Comparison of ENCODE assay signal across 32 mouse cellular contexts in the genomic region with DNA sequence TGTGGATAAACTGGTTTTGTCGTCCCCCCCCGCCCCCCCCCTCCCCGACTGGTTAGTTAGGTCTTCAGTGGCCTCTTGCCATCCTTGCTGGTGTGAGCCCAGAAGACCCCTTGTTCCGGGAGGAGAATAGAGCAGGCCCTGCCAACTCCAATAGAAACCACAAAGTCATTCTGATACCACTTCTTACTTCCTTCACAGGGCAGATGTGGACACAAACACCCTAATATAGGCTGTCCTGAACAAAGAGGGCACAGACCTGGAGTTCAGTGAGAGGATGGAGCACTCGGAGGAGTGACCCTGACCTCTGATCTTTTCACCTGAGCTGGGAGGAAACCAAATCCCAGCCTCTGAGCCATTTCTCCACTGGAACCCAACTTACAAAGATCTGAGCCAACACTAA. TPM values are rescaled to one million over a fixed set of nuclear protein-coding genes. Genes with fewer than 3 reads are reported as not detected.
DNase-seq lines count a peak whose midpoint lies in the region; ATAC-seq lines count a peak whose summit lies in the region.
"Had no signal": no experiment of that assay in that cellular context is flagged by ENCODE, and none has a peak within 500 bp of the region (broad histone marks: within the 10 kb centered on the region; RNA-seq: fewer than 3 reads in every experiment).

No protein-coding gene starts in this region.

- no peaks in the 10 kb centered on the region for H3K9me3 ChIP-seq in neural tube, embryonic 12.5 days
- no peaks in the 10 kb centered on the region for H3K9me3 ChIP-seq in embryonic facial prominence, embryonic 10.5 days
- H3K9me3 ChIP-seq in megakaryocyte, embryonic 14.5 days, result no peaks in the 10 kb centered on the region
- H3K9me3 ChIP-seq: embryonic facial prominence, embryonic 12.5 days; embryonic facial prominence, embryonic 15.5 days; forebrain, embryonic 12.5 days; forebrain, embryonic 15.5 days; hindbrain, embryonic 12.5 days had no signal

- H3K27ac ChIP-seq in neural tube, embryonic 12.5 days, result no peak overlapping the region
- 0 out of 2 replicates have a peak overlapping the region, but pooled peaks have one; percentile 6 for H3K27ac ChIP-seq in embryonic facial prominence, embryonic 10.5 days (replicated peaks)
- H3K27ac ChIP-seq: embryonic facial prominence, embryonic 12.5 days; embryonic facial prominence, embryonic 15.5 days; forebrain, embryonic 12.5 days; forebrain, embryonic 15.5 days; hindbrain, embryonic 12.5 days had no signal

- H3K27me3 ChIP-seq in neural tube, embryonic 12.5 days (replicated peaks), result no peaks in the 10 kb centered on the region
- no peaks in the 10 kb centered on the region for H3K27me3 ChIP-seq in embryonic facial prominence, embryonic 10.5 days (replicated peaks; ENCODE audit: low read depth, poor library complexity, severe bottlenecking)
- H3K27me3 ChIP-seq in megakaryocyte, embryonic 14.5 days (replicated peaks), result no peaks in the 10 kb centered on the region
- H3K27me3 ChIP-seq: embryonic facial prominence, embryonic 12.5 days; embryonic facial prominence, embryonic 15.5 days; forebrain, embryonic 12.5 days; forebrain, embryonic 15.5 days; hindbrain, embryonic 12.5 days had no signal

- intact Hi-C loops in gastrocnemius, postnatal 14 days (cut with DNase I; ENCODE audit: low total_unique reads), result no loop called here

- H3K4me2 ChIP-seq in neural tube, embryonic 12.5 days (replicated peaks), result no peak overlapping the region
- H3K4me2 ChIP-seq: embryonic facial prominence, embryonic 12.5 days; embryonic facial prominence, embryonic 15.5 days; forebrain, embryonic 12.5 days; forebrain, embryonic 15.5 days; heart, embryonic 11.5 days; hindbrain, embryonic 12.5 days had no signal

- no peak overlapping the region for H3K4me3 ChIP-seq in neural tube, embryonic 12.5 days
- no peak overlapping the region for H3K4me3 ChIP-seq in embryonic facial prominence, embryonic 10.5 days
- H3K4me3 ChIP-seq in megakaryocyte, embryonic 14.5 days (replicated peaks), result peak overlapping the region; percentile 51
- H3K4me3 ChIP-seq: embryonic facial prominence, embryonic 12.5 days; embryonic facial prominence, embryonic 15.5 days; forebrain, embryonic 12.5 days; forebrain, embryonic 15.5 days; hindbrain, embryonic 12.5 days had no signal

- no peak for ATAC-seq in neural tube, embryonic 12.5 days (ENCODE audit: low FRiP score, low read depth)
- ATAC-seq: forebrain, embryonic 15.5 days; hindbrain, embryonic 16.5 days had no signal

- no peaks in the 10 kb centered on the region for H3K36me3 ChIP-seq in neural tube, embryonic 12.5 days
- no peaks in the 10 kb centered on the region for H3K36me3 ChIP-seq in embryonic facial prominence, embryonic 10.5 days (replicated peaks)
- H3K36me3 ChIP-seq in megakaryocyte, embryonic 14.5 days (replicated peaks; ENCODE audit: low read length), result no peaks in the 10 kb centered on the region
- H3K36me3 ChIP-seq: embryonic facial prominence, embryonic 12.5 days; embryonic facial prominence, embryonic 15.5 days; forebrain, embryonic 12.5 days; forebrain, embryonic 15.5 days; hindbrain, embryonic 12.5 days had no signal

- 40% methylated on average over 4 of the region's 5 CpGs for WGBS in neural tube, embryonic 12.5 days
- 41% methylated on average over 5 of the region's 5 CpGs for WGBS in embryonic facial prominence, embryonic 10.5 days

- no peak for DNase-seq in neural tube, embryonic 10.5 days (ENCODE audit: extremely low spot score, low spot score)
- DNase-seq in embryonic facial prominence, embryonic 10.5 days (ENCODE audit: low spot score), result no peak
- DNase-seq in kidney, postnatal 14 days, result no peak
- no peak for DNase-seq in gastrocnemius, postnatal 14 days
- no peak for DNase-seq in thymus, postnatal 14 days
- no peak for DNase-seq in kidney, adult 11 months
- DNase-seq: adrenal gland, adult 2 months; adrenal gland, postnatal 14 days; B cell, adult 2 months; cerebellum, adult 11-12 months; cerebellum, adult 8-10 months; cerebellum, postnatal 10 days; cerebellum, postnatal 36 days; gastrocnemius, postnatal 36 days; heart, adult 11 months had no signal

- 0 out of 2 replicates have a peak overlapping the region, but pooled peaks have one; percentile 26 for H3K9ac ChIP-seq in neural tube, embryonic 12.5 days
- H3K9ac ChIP-seq: embryonic facial prominence, embryonic 12.5 days; embryonic facial prominence, embryonic 15.5 days; forebrain, embryonic 12.5 days; forebrain, embryonic 15.5 days; hindbrain, embryonic 12.5 days had no signal

- H3K4me1 ChIP-seq in neural tube, embryonic 12.5 days, result no peaks in the 10 kb centered on the region
- H3K4me1 ChIP-seq in embryonic facial prominence, embryonic 10.5 days, result peaks cover 6% of the 10 kb centered on the region
- peaks cover 80% of the 10 kb centered on the region for H3K4me1 ChIP-seq in megakaryocyte, embryonic 14.5 days
- H3K4me1 ChIP-seq: embryonic facial prominence, embryonic 12.5 days; forebrain, embryonic 12.5 days; forebrain, embryonic 15.5 days; hindbrain, embryonic 12.5 days had no signal

RNA-seq across cellular contexts. Expression of gene Il27, which starts 7.2 kb away (rescaled TPM):
- polyA plus RNA-seq in neural tube, embryonic 12.5 days (2016; fragmentation: Nextera tagmentation; extraction: Ambion mirVana), result not detected in 2 replicates
- not detected in 2 replicates for polyA plus RNA-seq in embryonic facial prominence, embryonic 10.5 days (2016; fragmentation: Nextera tagmentation; extraction: Ambion mirVana)
- polyA plus RNA-seq in megakaryocyte, embryonic 14.5 days (2012; ENCODE audit: insufficient read depth, low replicate concordance), result 1.4 TPM in 1 of 2 replicates, not detected in the other
- not detected for total RNA-seq in gastrocnemius, postnatal 14 days (2021)
- total RNA-seq: adrenal gland, adult 2 months; adrenal gland, postnatal 14 days; adrenal gland, postnatal 4 days; gastrocnemius, adult 8-10 months; gastrocnemius, postnatal 36 days; heart, adult 8-10 months; heart, postnatal 25 days; MEL had no signal
- polyA plus RNA-seq: brain, embryonic 14.5 days; embryonic facial prominence, embryonic 12.5 days; embryonic facial prominence, embryonic 15.5 days; forebrain, embryonic 12.5 days; forebrain, embryonic 15.5 days; heart, embryonic 11.5 days; heart, embryonic 14.5 days; heart, postnatal 0 days; hindbrain, embryonic 12.5 days; hindbrain, embryonic 16.5 days had no signal

RNA-seq across cellular contexts. Expression of gene Cln3, which starts 16.3 kb away (rescaled TPM):
- 26.1 and 28.2 TPM in 2 replicates for polyA plus RNA-seq in neural tube, embryonic 12.5 days (2016; fragmentation: Nextera tagmentation; extraction: Ambion mirVana)
- polyA plus RNA-seq in embryonic facial prominence, embryonic 10.5 days (2016; fragmentation: Nextera tagmentation; extraction: Ambion mirVana), result 22.9 and 27.1 TPM in 2 replicates
- 8.9 and 21.3 TPM in 2 replicates for polyA plus RNA-seq in megakaryocyte, embryonic 14.5 days (2012; ENCODE audit: insufficient read depth, low replicate concordance)
- 1 to 10 TPM; 6.5 to 7.6 TPM for total RNA-seq in gastrocnemius, postnatal 14 days (2021)

RNA-seq across cellular contexts. Expression of gene Apobr, which starts 17.2 kb away (rescaled TPM):
- polyA plus RNA-seq in neural tube, embryonic 12.5 days (2016; fragmentation: Nextera tagmentation; extraction: Ambion mirVana), result 0.27 and 0.40 TPM in 2 replicates
- 0.29 and 0.41 TPM in 2 replicates for polyA plus RNA-seq in embryonic facial prominence, embryonic 10.5 days (2016; fragmentation: Nextera tagmentation; extraction: Ambion mirVana)
- 30.2 TPM in 1 of 2 replicates, not detected in the other for polyA plus RNA-seq in megakaryocyte, embryonic 14.5 days (2012; ENCODE audit: insufficient read depth, low replicate concordance)
- total RNA-seq in gastrocnemius, postnatal 14 days (2021), result under 1 TPM; 0.55 to 0.88 TPM

RNA-seq across cellular contexts. Expression of gene Nupr1, which starts 28.8 kb away (rescaled TPM):
- polyA plus RNA-seq in neural tube, embryonic 12.5 days (2016; fragmentation: Nextera tagmentation; extraction: Ambion mirVana), result 2.9 and 4.5 TPM in 2 replicates
- polyA plus RNA-seq in embryonic facial prominence, embryonic 10.5 days (2016; fragmentation: Nextera tagmentation; extraction: Ambion mirVana), result 0.92 and 1.2 TPM in 2 replicates
- 27.5 TPM in 1 of 2 replicates, not detected in the other for polyA plus RNA-seq in megakaryocyte, embryonic 14.5 days (2012; ENCODE audit: insufficient read depth, low replicate concordance)
- 10 to 100 TPM; 15.4 to 18.3 TPM for total RNA-seq in gastrocnemius, postnatal 14 days (2021)

RNA-seq across cellular contexts. Expression of gene Eif3c, which starts 35.7 kb away (rescaled TPM):
- polyA plus RNA-seq in neural tube, embryonic 12.5 days (2016; fragmentation: Nextera tagmentation; extraction: Ambion mirVana), result 207 and 208 TPM in 2 replicates
- polyA plus RNA-seq in embryonic facial prominence, embryonic 10.5 days (2016; fragmentation: Nextera tagmentation; extraction: Ambion mirVana), result 223 and 224 TPM in 2 replicates
- 22.3 and 46.6 TPM in 2 replicates for polyA plus RNA-seq in megakaryocyte, embryonic 14.5 days (2012; ENCODE audit: insufficient read depth, low replicate concordance)
- 100 to 1,000 TPM; 135 to 136 TPM for total RNA-seq in gastrocnemius, postnatal 14 days (2021)
